Comparison of ENCODE assay signal across 9 mouse cellular contexts in genomic region chr10:7839551-7840352, GRCm38 (mm10). TPM values are rescaled to one million over a fixed set of nuclear protein-coding genes. Genes with fewer than 3 reads are reported as not detected.
DNase-seq lines count a peak whose midpoint lies in the region; TF ChIP-seq lines count a peak whose summit lies in the region.
"Had no signal": no experiment of that assay in that cellular context is flagged by ENCODE, and none has a peak within 500 bp of the region (broad histone marks: within the 10 kb centered on the region; RNA-seq: fewer than 3 reads in every experiment).

No protein-coding gene starts in this region.

- peak; percentile 11 for DNase-seq in lung, postnatal 36 days
- no peak for DNase-seq in lung, adult 2 months
- DNase-seq in adrenal gland, postnatal 14 days: peak; percentile 68
- DNase-seq in gastrocnemius, adult 8-10 months (ENCODE audit: low spot score in 2 of 2): peak; percentile 33 to 34
- DNase-seq in thymus, postnatal 0 days (ENCODE audit: low spot score): peak; percentile 25
- DNase-seq in urinary bladder, postnatal 10 days (ENCODE audit: low spot score): no peak
- DNase-seq in layer of hippocampus, postnatal 25 days (ENCODE audit: extremely low spot score in 1 of 2, low spot score in 1 of 2): no peak
- DNase-seq: midbrain, embryonic 14.5 days had no signal

- H3K4me1 ChIP-seq in lung, adult 2 months (ENCODE audit: control insufficient read depth, insufficient read depth, low read length): peaks cover 7% of the 10 kb centered on the region
- H3K4me1 ChIP-seq: stomach, embryonic 15.5 days had no signal

- no peak overlapping the region for H3K4me3 ChIP-seq in lung, adult 2 months (replicated peaks; ENCODE audit: extremely low read depth, low read depth, low read length)
- H3K4me3 ChIP-seq: stomach, embryonic 15.5 days had no signal

- 56% methylated on average over 22 of the region's 22 CpGs for WGBS in lung, adult 2 months

- no peak for TF ChIP-seq POLR2A in lung, adult 2 months (IDR thresholded peaks at IDR 0.05; ENCODE audit: borderline replicate concordance, extremely low read depth, low read depth, low read length)

- no peak for TF ChIP-seq CTCF in lung, adult 2 months (IDR thresholded peaks at IDR 0.05; ENCODE audit: insufficient read depth, low read length)

RNA-seq across cellular contexts. Expression of gene Zc3h12d, which starts 7.5 kb away (rescaled TPM):
- polyA plus RNA-seq in lung, adult 2 months (2012; rRNA removed): 1.8 and 2.3 TPM in 2 replicates
- 0.52 and 2.1 TPM in 2 replicates for total RNA-seq in adrenal gland, postnatal 14 days (2021)
- under 1 TPM in 1 of 4 experiments, not detected in 3; 0.07 TPM for total RNA-seq in gastrocnemius, adult 8-10 months (2022)
- polyA plus RNA-seq in thymus, postnatal 0 days (2015; fragmentation: Nextera tagmentation; extraction: Ambion mirVana): 2.4 and 2.5 TPM in 2 replicates
- under 1 TPM; 0.10 to 0.12 TPM for total RNA-seq in layer of hippocampus, postnatal 25 days (2021)

RNA-seq across cellular contexts. Expression of gene Ppil4, which starts 47.1 kb away (rescaled TPM):
- polyA plus RNA-seq in lung, adult 2 months (2012; rRNA removed): 5.3 and 7.6 TPM in 2 replicates
- 27.7 and 28.3 TPM in 2 replicates for total RNA-seq in adrenal gland, postnatal 14 days (2021)
- 10 to 100 TPM in 2 of 4 experiments, 1 to 10 TPM in 2; 7.9 to 10.6 (median 9.8) TPM for total RNA-seq in gastrocnemius, adult 8-10 months (2022)
- 49.8 and 52.5 TPM in 2 replicates for polyA plus RNA-seq in thymus, postnatal 0 days (2015; fragmentation: Nextera tagmentation; extraction: Ambion mirVana)
- 10 to 100 TPM; 31.9 to 32.1 TPM for total RNA-seq in layer of hippocampus, postnatal 25 days (2021)

RNA-seq across cellular contexts. Expression of gene Ginm1, which starts 47.1 kb away (rescaled TPM):
- 34.4 and 36.7 TPM in 2 replicates for polyA plus RNA-seq in lung, adult 2 months (2012; rRNA removed)
- 239 and 253 TPM in 2 replicates for total RNA-seq in adrenal gland, postnatal 14 days (2021)
- total RNA-seq in gastrocnemius, adult 8-10 months (2022): 100 to 1,000 TPM; 102 to 111 (median 105) TPM
- 58.0 and 67.5 TPM in 2 replicates for polyA plus RNA-seq in thymus, postnatal 0 days (2015; fragmentation: Nextera tagmentation; extraction: Ambion mirVana)
- 10 to 100 TPM; 18.8 to 20.6 TPM for total RNA-seq in layer of hippocampus, postnatal 25 days (2021)

Comparison
In these comparisons a context has a peak if more than half of its experiments do, and no peak if none do; other contexts are left out.
1. DNase-seq: peak in lung, postnatal 36 days (single experiment), adrenal gland, postnatal 14 days (single experiment), gastrocnemius, adult 8-10 months (2 of 2) and thymus, postnatal 0 days (single experiment); none in lung, adult 2 months (single experiment), urinary bladder, postnatal 10 days (single experiment) and layer of hippocampus, postnatal 25 days (0 of 2).
2. RNA of gene Ginm1, which starts 47.1 kb away (total RNA-seq): 239 to 253 TPM in adrenal gland, postnatal 14 days and 102 to 111 TPM in gastrocnemius, adult 8-10 months; 18.8 to 20.6 TPM in layer of hippocampus, postnatal 25 days; every median in the first group is over 4 times any median in the second.